Mouse (Mus musculus) intestine, embryonic 16.5 days (tissue): ENCODE measurements around the gene Mydgf. TPM values are rescaled to one million over a fixed set of nuclear protein-coding genes. Genes with fewer than 3 reads are reported as not detected.

Experiments
- ATAC-seq: fragments of 200-750 bp; cut with Nextera tagmentation; 2 replicates; pipeline ENCODE4 v1.8.0; 2017; ENCODE audit warnings: moderate TSS enrichment, moderate library complexity
- H3K27ac ChIP-seq: fragments of 300-500 bp; sonication (generic); 2 replicates; pipeline ENCODE4 v1.5.1; 2014; ENCODE audit warnings: mild to moderate bottlenecking, low read length
- H3K27me3 ChIP-seq: fragments of 300-500 bp; sonication (generic); replicated peaks from 2 replicates; pipeline ENCODE4 v1.6.1; 2014; ENCODE audit warnings: low read length, control low read depth, mixed read lengths; ENCODE audit not compliant: control insufficient read depth, insufficient read depth
- H3K36me3 ChIP-seq: fragments of 300-500 bp; sonication (generic); 2 replicates; pipeline ENCODE4 v1.6.1; 2014; ENCODE audit warnings: low read length, control low read depth; ENCODE audit not compliant: control insufficient read depth, insufficient read depth
- H3K4me1 ChIP-seq: fragments of 300-500 bp; sonication (generic); 2 replicates; pipeline ENCODE4 v1.6.1; 2014; ENCODE audit warnings: low read length, control low read depth, mixed read lengths; ENCODE audit not compliant: control insufficient read depth, insufficient read depth
- H3K4me2 ChIP-seq: fragments of 300-500 bp; sonication (generic); 2 replicates; pipeline ENCODE4 v1.6.1; 2014; ENCODE audit warnings: low read depth, low read length, control low read depth
- H3K4me3 ChIP-seq: fragments of 300-500 bp; sonication (generic); 2 replicates; pipeline ENCODE4 v1.5.1; 2014; ENCODE audit warnings: mild to moderate bottlenecking, low read length
- H3K9ac ChIP-seq: fragments of 300-500 bp; sonication (generic); 2 replicates; pipeline ENCODE4 v1.6.1; 2014; ENCODE audit warnings: low read depth, low read length
- H3K9me3 ChIP-seq: fragments of 300-500 bp; sonication (generic); 2 replicates; pipeline ENCODE4 v1.6.1; 2016; ENCODE audit warnings: low read length, control low read depth; ENCODE audit not compliant: control insufficient read depth
- WGBS: fragments of 180-500 bp; shearing (Covaris S2); extraction: QIAGEN DNeasy Blood & Tissue Kit; methylation state at CpG from one replicate; pipeline ENCODE4 v1.1.7; 2014; 5-methylcytosine and 5-hydroxymethylcytosine counted together
- polyA plus RNA-seq: library from polyadenylated mRNA; unstranded; fragments of >200 nt; fragmentation: Nextera tagmentation; extraction: Ambion mirVana; gene quantifications from 2 replicates; pipeline ENCODE4 v1.2.1, GENCODE M21; 2015

The Mydgf gene
- polyA plus RNA-seq, 1 experiment from 2014 or later: 121 TPM

- H3K9ac ChIP-seq: no peak overlapping the region
- H3K4me2 ChIP-seq: no peak overlapping the region
- H3K9me3 ChIP-seq: no peaks in the 10 kb centered on the region
- peaks cover 16% of the 10 kb centered on the region for H3K4me1 ChIP-seq
- H3K27ac ChIP-seq: no peak overlapping the region
- ATAC-seq: no peak
- no peaks in the 10 kb centered on the region for H3K27me3 ChIP-seq
- no peak overlapping the region for H3K4me3 ChIP-seq
- H3K36me3 ChIP-seq: peaks cover 10% of the 10 kb centered on the region; the same call in 1 of the 2 replicates
- WGBS: 88% methylated on average over 1 of the region's 1 CpGs
Observed at GRCm38 (mm10) chr17:56214229-56214628, 30.5 kb upstream of the Mydgf start.

- ATAC-seq: peak; percentile 63
- H3K27me3 ChIP-seq: no peaks in the 10 kb centered on the region
- H3K4me1 ChIP-seq: peaks cover 11% of the 10 kb centered on the region
- 29% methylated on average over 6 of the region's 6 CpGs for WGBS
- peaks cover 15% of the 10 kb centered on the region; the same call in 1 of the 2 replicates for H3K36me3 ChIP-seq
- H3K4me2 ChIP-seq: no peak overlapping the region
- no peak overlapping the region for H3K9ac ChIP-seq
- H3K27ac ChIP-seq: no peak overlapping the region
- H3K9me3 ChIP-seq: no peaks in the 10 kb centered on the region
- H3K4me3 ChIP-seq: no peak overlapping the region
Observed at GRCm38 (mm10) chr17:56212676-56213075, 29.0 kb upstream of the Mydgf start.

GRCm38 (mm10) chr17:56211090-56211489 lies 27.4 kb upstream of the Mydgf start:
- Histone ChIP-seq H3K4me2 (no peak overlapping the region), H3K27me3 (no peaks in the 10 kb centered on the region), H3K9ac (no peak overlapping the region), H3K4me1 (peaks cover 10% of the 10 kb centered on the region; the same call in 1 of the 2 replicates), H3K27ac (0 out of 2 replicates have a peak overlapping the region, but pooled peaks have one; percentile 17), H3K9me3 (no peaks in the 10 kb centered on the region), H3K4me3 (no peak overlapping the region), H3K36me3 (peaks cover 21% of the 10 kb centered on the region)
- WGBS: 77% methylated on average over 2 of the region's 2 CpGs
- ATAC-seq: no peak

- Histone ChIP-seq H3K36me3 (peaks cover 41% of the 10 kb centered on the region), H3K27ac (no peak overlapping the region), H3K9me3 (no peaks in the 10 kb centered on the region), H3K4me3 (no peak overlapping the region), H3K4me1 (peaks cover 10% of the 10 kb centered on the region; the same call in 1 of the 2 replicates), H3K4me2 (no peak overlapping the region), H3K9ac (no peak overlapping the region), H3K27me3 (no peaks in the 10 kb centered on the region)
- 93% methylated on average over 3 of the region's 3 CpGs for WGBS
- no peak for ATAC-seq
Observed at GRCm38 (mm10) chr17:56208821-56209220, 25.1 kb upstream of the Mydgf start.

- no peak overlapping the region for H3K4me2 ChIP-seq
- 90% methylated on average over 9 of the region's 9 CpGs for WGBS
- no peak overlapping the region for H3K4me3 ChIP-seq
- ATAC-seq: no peak
- no peaks in the 10 kb centered on the region for H3K27me3 ChIP-seq
- H3K27ac ChIP-seq: no peak overlapping the region
- H3K4me1 ChIP-seq: peaks cover 10% of the 10 kb centered on the region; the same call in 1 of the 2 replicates
- no peaks in the 10 kb centered on the region for H3K9me3 ChIP-seq
- no peak overlapping the region for H3K9ac ChIP-seq
- peaks cover 40% of the 10 kb centered on the region for H3K36me3 ChIP-seq
Observed at GRCm38 (mm10) chr17:56207963-56208530, 24.3 kb upstream of the Mydgf start.

- peaks cover 10% of the 10 kb centered on the region; the same call in 1 of the 2 replicates for H3K4me1 ChIP-seq
- WGBS: 69% methylated on average over 6 of the region's 6 CpGs
- no peaks in the 10 kb centered on the region for H3K9me3 ChIP-seq
- H3K4me2 ChIP-seq: no peak overlapping the region
- no peak overlapping the region for H3K9ac ChIP-seq
- no peak overlapping the region for H3K4me3 ChIP-seq
- peak; percentile 12; the same call in 1 of the 2 replicates for ATAC-seq
- H3K27ac ChIP-seq: 0 out of 2 replicates have a peak overlapping the region, but pooled peaks have one; percentile 50
- no peaks in the 10 kb centered on the region for H3K27me3 ChIP-seq
- H3K36me3 ChIP-seq: peaks cover 39% of the 10 kb centered on the region
Observed at GRCm38 (mm10) chr17:56206986-56207674, 23.4 kb upstream of the Mydgf start.

- peak; percentile 98 for ATAC-seq
- Histone ChIP-seq H3K4me1 (peaks cover 10% of the 10 kb centered on the region; the same call in 1 of the 2 replicates), H3K36me3 (peaks cover 41% of the 10 kb centered on the region), H3K9me3 (no peaks in the 10 kb centered on the region), H3K27me3 (no peaks in the 10 kb centered on the region), H3K9ac (no peak overlapping the region), H3K4me2 (no peak overlapping the region), H3K27ac (peak overlapping the region; percentile 50; the same call in 1 of the 2 replicates), H3K4me3 (no peak overlapping the region)
- 66% methylated on average over 10 of the region's 10 CpGs for WGBS
Observed at GRCm38 (mm10) chr17:56206276-56206884, 22.7 kb upstream of the Mydgf start.

GRCm38 (mm10) chr17:56203729-56204128 lies 20.0 kb upstream of the Mydgf start:
- no peak overlapping the region for H3K4me3 ChIP-seq
- H3K9me3 ChIP-seq: no peaks in the 10 kb centered on the region
- ATAC-seq: no peak
- peaks cover 38% of the 10 kb centered on the region for H3K36me3 ChIP-seq
- H3K4me1 ChIP-seq: peaks cover 10% of the 10 kb centered on the region; the same call in 1 of the 2 replicates
- no peak overlapping the region for H3K4me2 ChIP-seq
- no peak overlapping the region for H3K9ac ChIP-seq
- 63% methylated on average over 3 of the region's 3 CpGs for WGBS
- H3K27ac ChIP-seq: no peak overlapping the region
- H3K27me3 ChIP-seq: no peaks in the 10 kb centered on the region

GRCm38 (mm10) chr17:56202476-56202875 lies 18.8 kb upstream of the Mydgf start:
- peaks cover 44% of the 10 kb centered on the region for H3K36me3 ChIP-seq
- 96% methylated on average over 8 of the region's 8 CpGs for WGBS

More at GRCm38 (mm10) chr17:56202476-56202875, 18.8 kb upstream of the Mydgf start:
- ATAC-seq: no peak
- no peak overlapping the region for H3K9ac ChIP-seq
- no peak overlapping the region for H3K27ac ChIP-seq
- H3K27me3 ChIP-seq: no peaks in the 10 kb centered on the region
- no peak overlapping the region for H3K4me2 ChIP-seq
- H3K9me3 ChIP-seq: no peaks in the 10 kb centered on the region
- peaks cover 7% of the 10 kb centered on the region; the same call in 1 of the 2 replicates for H3K4me1 ChIP-seq
- H3K4me3 ChIP-seq: no peak overlapping the region
